Mouse (Mus musculus): ENCODE data around the gene Pigp. TPM values are rescaled to one million over a fixed set of nuclear protein-coding genes. Genes with fewer than 3 reads are reported as not detected.

The Pigp gene
- 10 to 100 TPM; 34.0 to 45.4 TPM for total RNA-seq (2021)
- long read RNA-seq, experiment 1, transcript Pigp-202 (5 exons, 745 nt), result major isoform, 10 of 24 reads
- long read RNA-seq, experiment 1, transcript Pigp-203 (5 exons, 966 nt), result major isoform, 10 of 24 reads
- long read RNA-seq, experiment 1, partial matches to known transcripts, result 0 of 24 reads
- long read RNA-seq, experiment 1, other reads (novel, unspliced or antisense), result 0 of 24 reads
- long read RNA-seq, experiment 2, transcript Pigp-202 (5 exons, 745 nt), result major isoform, 21 of 28 reads
- long read RNA-seq, experiment 2, partial matches to known transcripts, result 0 of 28 reads
- long read RNA-seq, experiment 2, other reads (novel, unspliced or antisense), result 0 of 28 reads

GRCm38 (mm10) chr16:94371301-94371931, at the start of gene Pigp:
Gene Pigp, minus strand, starts transcription at chr16:94371842.
- DNase-seq (ENCODE audit: low spot score in 2 of 2), result no peak

GRCm38 (mm10) chr16:94420498-94420897, 48.9 kb upstream of the Pigp start:
- no peak for DNase-seq (ENCODE audit: low spot score in 2 of 2)

GRCm38 (mm10) chr16:94414151-94414550, 42.5 kb upstream of the Pigp start:
- DNase-seq (ENCODE audit: low spot score in 2 of 2), result no peak

GRCm38 (mm10) chr16:94412760-94413159, 41.1 kb upstream of the Pigp start:
- DNase-seq (ENCODE audit: low spot score in 2 of 2), result no peak

GRCm38 (mm10) chr16:94412198-94412597, 40.6 kb upstream of the Pigp start:
- DNase-seq (ENCODE audit: low spot score in 2 of 2), result no peak

GRCm38 (mm10) chr16:94411287-94411686, 39.6 kb upstream of the Pigp start:
- no peak for DNase-seq (ENCODE audit: low spot score in 2 of 2)

- DNase-seq (ENCODE audit: low spot score in 2 of 2), result peak in 1 of 2 experiments; percentile 42
Observed at GRCm38 (mm10) chr16:94402185-94402584, 30.5 kb upstream of the Pigp start.

GRCm38 (mm10) chr16:94401636-94402035, 30.0 kb upstream of the Pigp start:
- no peak for DNase-seq (ENCODE audit: low spot score in 2 of 2)

- DNase-seq (ENCODE audit: low spot score in 2 of 2), result no peak
Observed at GRCm38 (mm10) chr16:94399141-94399540, 27.5 kb upstream of the Pigp start.

- DNase-seq (ENCODE audit: low spot score in 2 of 2), result no peak
Observed at GRCm38 (mm10) chr16:94396641-94397040, 25.0 kb upstream of the Pigp start.

GRCm38 (mm10) chr16:94395051-94395450, 23.4 kb upstream of the Pigp start:
- DNase-seq (ENCODE audit: low spot score in 2 of 2), result no peak

- DNase-seq (ENCODE audit: low spot score in 2 of 2), result no peak
Observed at GRCm38 (mm10) chr16:94392299-94392698, 20.7 kb upstream of the Pigp start.

- DNase-seq (ENCODE audit: low spot score in 2 of 2), result no peak
Observed at GRCm38 (mm10) chr16:94387690-94388089, 16.0 kb upstream of the Pigp start.

GRCm38 (mm10) chr16:94383277-94383676, 11.6 kb upstream of the Pigp start:
- no peak for DNase-seq (ENCODE audit: low spot score in 2 of 2)

- DNase-seq (ENCODE audit: low spot score in 2 of 2), result no peak
Observed at GRCm38 (mm10) chr16:94379386-94379785, 7.7 kb upstream of the Pigp start.

- DNase-seq (ENCODE audit: low spot score in 2 of 2), result peak; percentile 57 to 70
Observed at GRCm38 (mm10) chr16:94370915-94371300, 734 bp downstream of the Pigp start.

- peak; percentile 93 to 96 for DNase-seq (ENCODE audit: low spot score in 2 of 2)
Observed at GRCm38 (mm10) chr16:94370173-94370914, 1.3 kb downstream of the Pigp start, which contains the start of gene Ttc3. Gene Ttc3, plus strand, starts transcription at chr16:94370618.

- no peak for DNase-seq (ENCODE audit: low spot score in 2 of 2)
Observed at GRCm38 (mm10) chr16:94369596-94370172, 2.0 kb downstream of the Pigp start.

- DNase-seq (ENCODE audit: low spot score in 2 of 2), result no peak
Observed at GRCm38 (mm10) chr16:94365435-94365834, 6.2 kb downstream of the Pigp start.

- DNase-seq (ENCODE audit: low spot score in 2 of 2), result no peak
Observed at GRCm38 (mm10) chr16:94363814-94364213, 7.8 kb downstream of the Pigp start.

GRCm38 (mm10) chr16:94362174-94362873, 9.3 kb downstream of the Pigp start:
- DNase-seq (ENCODE audit: low spot score in 2 of 2), result peak; percentile 84 to 86
